Mouse (Mus musculus): ENCODE results near the gene Gm20695. TPM values are rescaled to one million over a fixed set of nuclear protein-coding genes. Genes with fewer than 3 reads are reported as not detected.

Gm20695 gene
- total RNA-seq, 4 experiments from 2014 or later, result 0.96 to 1.2 (median 1.0) TPM; not detected in 1

DNA sequence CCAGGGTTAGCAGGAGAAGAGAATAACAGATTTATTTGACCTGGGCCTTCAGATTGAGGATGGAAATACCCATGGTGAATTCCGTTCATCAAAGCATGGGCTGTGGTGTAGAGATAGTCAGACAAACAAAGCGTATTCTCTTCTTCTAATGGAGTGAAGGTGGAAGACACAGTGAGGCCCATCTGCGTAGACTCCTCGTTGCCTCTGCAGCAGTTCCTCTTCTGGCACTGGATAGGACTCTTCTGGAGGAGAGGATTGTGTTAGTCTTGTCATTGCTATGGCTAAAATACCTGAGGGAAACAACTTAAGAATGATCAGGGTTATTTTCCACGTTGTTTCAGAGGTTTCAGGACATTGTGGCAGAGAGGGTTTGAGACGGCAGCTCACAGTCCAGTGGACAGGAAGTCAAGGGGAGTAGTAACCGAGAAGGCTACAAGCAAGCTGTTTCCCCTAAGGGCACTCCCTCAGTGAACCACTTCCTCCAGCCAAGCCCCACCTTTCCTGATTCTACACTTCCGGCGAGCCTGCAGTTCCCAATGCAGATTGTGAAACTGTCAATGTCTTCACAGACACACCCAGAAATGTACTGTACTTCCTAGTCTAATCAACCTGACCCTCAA, 10.8 kb downstream of the Gm20695 start:
- no peak for DNase-seq (ENCODE audit: low spot score in 2 of 2)

GRCm38 (mm10) chr16:3896046-3896445, 11.6 kb downstream of the Gm20695 start:
- DNase-seq (ENCODE audit: low spot score in 2 of 2), result no peak

- DNase-seq (ENCODE audit: low spot score in 2 of 2), result no peak
Observed at GRCm38 (mm10) chr16:3896553-3896952, 12.1 kb downstream of the Gm20695 start.

DNA sequence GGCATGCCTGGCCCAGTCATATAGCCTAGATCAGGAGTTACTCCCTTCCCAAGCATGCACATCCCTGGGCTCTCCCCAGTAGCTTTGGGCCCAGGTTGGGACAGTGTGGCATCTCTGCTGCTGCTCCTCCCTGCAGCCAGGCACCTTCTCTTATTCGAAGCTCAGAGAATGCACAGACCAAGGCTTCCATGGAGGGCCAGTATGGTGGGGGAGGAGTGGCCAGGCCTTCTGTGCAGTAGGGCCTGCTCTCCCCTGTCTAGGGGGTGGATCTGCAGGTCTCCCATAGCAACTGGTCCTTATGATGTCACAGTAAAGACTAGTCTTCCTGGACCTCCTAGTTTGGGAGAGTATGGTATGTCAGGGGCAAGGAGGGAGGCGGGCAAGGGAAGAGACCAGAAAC, 23.0 kb downstream of the Gm20695 start:
- no peak for DNase-seq (ENCODE audit: low spot score in 2 of 2)

- DNase-seq (ENCODE audit: low spot score in 2 of 2), result peak; percentile 87 to 94
Observed at GRCm38 (mm10) chr16:3908537-3909111, 24.2 kb downstream of the Gm20695 start, which contains the start of the genes 1700037C18Rik and Cluap1. 1700037C18Rik (minus strand) TSS chr16:3908689. Cluap1 (plus strand) TSS chr16:3908801.

DNA sequence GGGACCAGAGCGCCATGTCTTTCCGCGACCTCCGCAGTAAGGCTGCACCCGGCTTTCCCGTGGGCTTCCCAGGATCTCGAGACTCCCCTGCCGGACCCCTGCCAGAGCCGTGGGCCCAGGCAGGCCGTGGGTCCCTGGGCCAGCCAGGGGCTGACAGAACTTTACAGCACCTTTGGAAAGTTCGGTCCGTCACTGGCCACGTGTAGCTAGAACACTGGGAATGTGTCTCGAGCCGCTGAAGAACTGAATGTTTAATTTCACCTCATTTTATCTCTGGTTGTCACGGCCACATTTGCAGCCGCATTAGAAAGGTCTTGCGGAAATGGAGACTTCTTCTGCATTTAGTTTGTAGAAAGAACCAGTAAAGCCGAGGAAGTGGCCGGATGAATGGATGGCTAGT, 24.7 kb downstream of the Gm20695 start:
- no peak for DNase-seq (ENCODE audit: low spot score in 2 of 2)

- DNase-seq (ENCODE audit: low spot score in 2 of 2), result no peak
Observed at GRCm38 (mm10) chr16:3920756-3921155, 36.3 kb downstream of the Gm20695 start.

DNA sequence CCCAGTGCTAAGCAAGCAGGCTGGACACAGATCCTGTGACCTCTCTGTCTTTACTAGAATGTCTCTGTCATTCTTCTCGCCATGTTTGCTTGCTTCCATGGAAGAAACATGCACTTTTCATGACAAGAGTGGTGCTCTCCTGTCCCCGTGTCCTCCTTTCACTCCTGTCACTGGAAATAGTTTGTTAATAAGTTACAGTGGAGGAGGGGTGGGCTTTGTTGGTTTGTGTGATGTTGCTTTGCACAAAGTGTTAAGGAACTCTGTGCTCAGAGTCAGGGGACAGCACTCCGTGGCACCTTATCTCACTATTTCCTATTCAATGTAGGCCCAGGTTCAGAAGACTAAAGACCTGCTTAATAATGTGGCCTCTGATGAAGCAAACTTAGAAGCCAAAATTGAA, 39.1 kb downstream of the Gm20695 start:
- DNase-seq (ENCODE audit: low spot score in 2 of 2), result no peak

DNA sequence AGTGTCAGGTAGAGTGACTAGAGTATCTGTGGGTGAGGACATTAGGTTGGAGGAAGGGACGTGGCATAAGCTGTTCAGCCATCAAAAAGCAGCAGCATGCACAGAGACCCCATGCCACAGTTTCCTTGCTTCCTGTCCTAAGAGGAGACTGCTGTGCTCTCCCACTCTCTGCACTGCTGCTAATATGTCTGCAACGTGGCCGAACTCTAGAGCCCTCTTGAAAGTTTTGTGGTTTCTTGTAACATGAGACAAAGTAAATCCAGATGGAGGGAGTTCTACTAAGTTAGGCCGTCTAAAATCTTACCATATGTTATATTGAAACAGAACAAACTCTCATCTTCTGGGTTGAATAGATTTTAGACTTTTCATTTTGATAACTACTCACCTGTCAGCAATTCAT, 39.5 kb downstream of the Gm20695 start:
- no peak for DNase-seq (ENCODE audit: low spot score in 2 of 2)

DNA sequence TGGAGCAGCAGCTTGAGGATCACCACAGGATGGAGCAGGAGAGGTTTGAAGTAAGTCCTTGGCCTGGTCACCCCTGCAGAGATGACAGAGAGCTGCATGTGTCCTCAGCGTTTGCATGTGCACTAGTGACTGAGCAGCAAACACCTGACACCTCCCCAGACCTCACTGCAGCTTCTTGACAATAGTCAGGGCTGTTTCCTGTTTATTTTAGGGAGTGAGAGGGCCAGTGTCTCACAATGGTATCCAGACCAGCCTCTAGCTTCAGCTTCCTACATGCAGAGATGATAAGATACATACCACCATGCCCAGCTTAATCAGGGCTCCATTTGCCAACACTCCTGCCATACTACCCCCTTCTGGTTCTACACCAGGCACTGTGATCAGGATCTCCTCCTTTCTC, 44.1 kb downstream of the Gm20695 start:
- no peak for DNase-seq (ENCODE audit: low spot score in 2 of 2)

- DNase-seq (ENCODE audit: low spot score in 2 of 2), result no peak
Observed at GRCm38 (mm10) chr16:3929151-3929550, 44.7 kb downstream of the Gm20695 start.

GRCm38 (mm10) chr16:3933536-3933935, 49.1 kb downstream of the Gm20695 start:
- no peak for DNase-seq (ENCODE audit: low spot score in 2 of 2)

DNA sequence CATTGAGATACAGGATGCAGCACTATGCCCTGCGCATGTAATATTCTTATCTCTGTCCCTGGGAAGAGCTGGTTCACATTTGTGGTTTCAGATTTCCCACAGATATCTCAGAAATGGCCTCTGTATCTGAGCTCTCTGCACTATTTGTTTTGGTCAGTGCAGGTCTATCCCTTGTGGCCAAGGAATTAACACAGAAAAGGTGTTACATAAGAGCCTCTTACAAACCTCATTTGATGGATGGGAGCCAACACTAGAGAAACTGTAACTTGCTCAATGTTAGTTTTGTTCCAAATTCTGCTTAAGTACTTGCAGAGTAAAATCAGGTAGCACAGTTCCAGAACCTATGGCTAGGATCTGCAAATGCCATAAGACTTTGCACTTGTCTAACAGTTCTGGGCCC, 49.6 kb downstream of the Gm20695 start:
- DNase-seq (ENCODE audit: low spot score in 2 of 2), result no peak

DNA sequence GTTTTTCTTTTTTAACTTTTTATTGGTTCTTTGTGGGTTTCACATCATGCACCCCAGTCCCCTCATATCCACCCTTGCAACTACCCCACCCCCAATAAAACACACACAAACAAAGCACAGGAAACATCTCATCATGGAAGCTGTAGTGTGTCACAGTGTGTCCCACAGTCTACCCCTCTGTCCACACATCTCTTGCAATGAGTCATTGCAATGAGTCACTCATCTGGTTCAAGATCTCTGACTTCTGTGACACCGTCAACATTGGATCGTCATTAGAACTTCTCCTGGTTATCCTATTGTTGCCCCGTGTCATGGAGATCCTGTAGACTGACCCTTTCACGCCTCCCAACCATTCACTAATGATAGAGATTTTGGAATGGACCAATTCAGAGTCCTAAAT, 50.3 kb downstream of the Gm20695 start:
- no peak for DNase-seq (ENCODE audit: low spot score in 2 of 2)

DNA sequence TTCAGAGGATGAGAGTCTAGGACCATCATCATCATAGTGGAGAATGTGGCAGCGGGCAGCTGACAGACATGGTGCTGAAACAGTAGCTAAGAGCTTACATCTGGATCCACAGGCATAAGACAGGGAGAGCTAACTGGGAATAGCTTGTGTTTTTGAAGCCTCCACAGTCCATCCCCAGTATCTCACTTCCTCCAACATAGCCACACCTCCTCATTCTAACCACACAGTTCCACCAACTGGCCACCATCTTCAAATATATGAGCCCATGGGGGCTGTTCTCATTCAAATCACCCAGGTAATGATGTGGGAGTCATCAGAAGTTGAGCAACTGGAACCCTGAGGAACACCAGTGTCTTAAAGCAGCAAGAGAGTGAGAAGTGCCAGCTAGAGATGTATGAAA, 66.7 kb downstream of the Gm20695 start:
- no peak for DNase-seq (ENCODE audit: low spot score in 2 of 2)

DNA sequence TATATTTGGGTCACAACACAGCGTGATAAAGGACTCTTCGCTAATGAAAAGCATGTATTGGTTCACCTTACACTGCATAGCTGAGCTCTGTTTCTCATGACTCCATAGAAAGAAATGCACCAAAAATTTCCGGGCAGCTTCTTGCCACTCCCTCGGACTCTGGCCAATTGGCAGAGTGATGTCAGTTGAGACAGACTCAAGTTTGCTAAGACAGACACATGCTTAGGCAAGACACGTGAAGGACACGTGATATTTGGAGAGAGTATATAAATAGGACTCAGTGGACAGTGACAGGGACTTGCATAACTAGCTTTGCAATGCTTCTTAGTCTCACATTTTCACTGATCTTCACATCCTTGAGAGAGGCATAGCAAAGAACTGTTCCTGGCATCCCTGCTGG, 71.9 kb downstream of the Gm20695 start:
- no peak for DNase-seq (ENCODE audit: low spot score in 2 of 2)

GRCm38 (mm10) chr16:3959261-3959660, 74.8 kb downstream of the Gm20695 start:
- no peak for DNase-seq (ENCODE audit: low spot score in 2 of 2)

GRCm38 (mm10) chr16:3964990-3965389, 80.5 kb downstream of the Gm20695 start:
- DNase-seq (ENCODE audit: low spot score in 2 of 2), result no peak

DNA sequence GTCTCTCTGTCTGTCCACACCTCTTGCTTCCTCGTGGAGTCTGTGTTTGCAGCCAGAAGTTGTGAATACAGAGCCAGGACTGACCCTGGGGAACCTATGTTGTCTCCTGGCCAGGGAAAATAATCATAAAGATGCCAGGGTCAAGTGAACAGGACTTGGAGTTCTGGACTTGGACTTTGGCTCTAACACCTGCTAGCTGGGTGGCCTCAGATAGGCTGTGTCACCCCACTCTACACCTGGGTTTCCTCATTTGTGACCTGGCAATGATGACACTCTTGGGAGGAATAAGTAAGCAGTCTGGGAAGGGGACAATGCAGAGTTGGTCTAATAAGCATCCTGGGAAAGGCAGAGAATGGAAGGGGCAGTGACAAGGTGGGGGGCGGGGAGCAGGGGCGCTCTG, 81.1 kb downstream of the Gm20695 start:
- no peak for DNase-seq (ENCODE audit: low spot score in 2 of 2)
